Mouse (Mus musculus): ENCODE results near the gene Cntnap5a. TPM values are rescaled to one million over a fixed set of nuclear protein-coding genes. Genes with fewer than 3 reads are reported as not detected.
"Not testable (repeated sequence)": the region's sequence is repeated elsewhere in the genome, so short reads cannot be mapped to it uniquely, and the experiment has no call there.

The Cntnap5a gene
- polyA plus RNA-seq, 1 experiment from 2014 or later: 4.5 TPM

- H3K9me3 ChIP-seq (ENCODE audit: control insufficient read depth, low read length): no peaks in the 10 kb centered on the region
- H3K27me3 ChIP-seq (replicated peaks; ENCODE audit: control insufficient read depth, insufficient read depth, low read length): no peaks in the 10 kb centered on the region
- WGBS: 55% methylated on average over 1 of the region's 1 CpGs
- no peaks in the 10 kb centered on the region for H3K36me3 ChIP-seq (ENCODE audit: control insufficient read depth, insufficient read depth, low read length)
- no peak overlapping the region for H3K4me2 ChIP-seq (ENCODE audit: low read length)
- H3K4me1 ChIP-seq (ENCODE audit: control insufficient read depth, insufficient read depth, low read depth, low read length): no peaks in the 10 kb centered on the region
- H3K9ac ChIP-seq (ENCODE audit: low read depth, low read length): no peak overlapping the region
- H3K27ac ChIP-seq (ENCODE audit: low read depth, low read length): no peak overlapping the region
- no peak overlapping the region for H3K4me3 ChIP-seq (ENCODE audit: low read length)
- ATAC-seq: no peak
Measured at GRCm38 (mm10) chr1:116128450-116129246, 444.1 kb downstream of the Cntnap5a start.

GRCm38 (mm10) chr1:116132471-116132870 is 447.9 kb downstream of the Cntnap5a start:
- no peak overlapping the region for H3K4me3 ChIP-seq (ENCODE audit: low read length)
- no peaks in the 10 kb centered on the region for H3K9me3 ChIP-seq (ENCODE audit: control insufficient read depth, low read length)
- no peaks in the 10 kb centered on the region for H3K27me3 ChIP-seq (replicated peaks; ENCODE audit: control insufficient read depth, insufficient read depth, low read length)
- H3K36me3 ChIP-seq (ENCODE audit: control insufficient read depth, insufficient read depth, low read length): no peaks in the 10 kb centered on the region
- H3K27ac ChIP-seq (ENCODE audit: low read depth, low read length): no peak overlapping the region
- H3K4me2 ChIP-seq (ENCODE audit: low read length): no peak overlapping the region
- H3K4me1 ChIP-seq (ENCODE audit: control insufficient read depth, insufficient read depth, low read depth, low read length): no peaks in the 10 kb centered on the region
- H3K9ac ChIP-seq (ENCODE audit: low read depth, low read length): no peak overlapping the region
- ATAC-seq: no peak

GRCm38 (mm10) chr1:116149764-116150369 is 465.3 kb downstream of the Cntnap5a start:
- no peaks in the 10 kb centered on the region for H3K9me3 ChIP-seq (ENCODE audit: control insufficient read depth, low read length)
- H3K36me3 ChIP-seq (ENCODE audit: control insufficient read depth, insufficient read depth, low read length): no peaks in the 10 kb centered on the region
- no peak overlapping the region for H3K4me3 ChIP-seq (ENCODE audit: low read length)
- peak; percentile 58; the same call in 1 of the 2 replicates for ATAC-seq
- no peak overlapping the region for H3K4me2 ChIP-seq (ENCODE audit: low read length)
- no peaks in the 10 kb centered on the region for H3K27me3 ChIP-seq (replicated peaks; ENCODE audit: control insufficient read depth, insufficient read depth, low read length)
- no peaks in the 10 kb centered on the region for H3K4me1 ChIP-seq (ENCODE audit: control insufficient read depth, insufficient read depth, low read depth, low read length)
- H3K27ac ChIP-seq (ENCODE audit: low read depth, low read length): no peak overlapping the region
- H3K9ac ChIP-seq (ENCODE audit: low read depth, low read length): no peak overlapping the region

GRCm38 (mm10) chr1:116184471-116184870 is 499.9 kb downstream of the Cntnap5a start:
- no peaks in the 10 kb centered on the region for H3K36me3 ChIP-seq (ENCODE audit: control insufficient read depth, insufficient read depth, low read length)
- H3K27ac ChIP-seq (ENCODE audit: low read depth, low read length): no peak overlapping the region

GRCm38 (mm10) chr1:116188142-116188541 is 503.6 kb downstream of the Cntnap5a start:
- not testable (repeated sequence) for H3K4me2 ChIP-seq (ENCODE audit: low read length); H3K9me3 ChIP-seq (ENCODE audit: control insufficient read depth, low read length); H3K27me3 ChIP-seq (replicated peaks; ENCODE audit: control insufficient read depth, insufficient read depth, low read length); H3K4me3 ChIP-seq (ENCODE audit: low read length); H3K27ac ChIP-seq (ENCODE audit: low read depth, low read length); H3K9ac ChIP-seq (ENCODE audit: low read depth, low read length); ATAC-seq; H3K36me3 ChIP-seq (ENCODE audit: control insufficient read depth, insufficient read depth, low read length); H3K4me1 ChIP-seq (ENCODE audit: control insufficient read depth, insufficient read depth, low read depth, low read length)
- 28% methylated on average over 1 of the region's 1 CpGs for WGBS

More at GRCm38 (mm10) chr1:116184471-116184870, 499.9 kb downstream of the Cntnap5a start:
- H3K9ac ChIP-seq (ENCODE audit: low read depth, low read length): no peak overlapping the region
- no peak for ATAC-seq
- no peaks in the 10 kb centered on the region for H3K9me3 ChIP-seq (ENCODE audit: control insufficient read depth, low read length)
- no peaks in the 10 kb centered on the region for H3K4me1 ChIP-seq (ENCODE audit: control insufficient read depth, insufficient read depth, low read depth, low read length)
- no peak overlapping the region for H3K4me3 ChIP-seq (ENCODE audit: low read length)
- 85% methylated on average over 2 of the region's 2 CpGs for WGBS
- H3K27me3 ChIP-seq (replicated peaks; ENCODE audit: control insufficient read depth, insufficient read depth, low read length): no peaks in the 10 kb centered on the region
- no peak overlapping the region for H3K4me2 ChIP-seq (ENCODE audit: low read length)

- H3K4me1 ChIP-seq (ENCODE audit: control insufficient read depth, insufficient read depth, low read depth, low read length): no peaks in the 10 kb centered on the region
- H3K4me3 ChIP-seq (ENCODE audit: low read length): no peak overlapping the region
- no peaks in the 10 kb centered on the region for H3K27me3 ChIP-seq (replicated peaks; ENCODE audit: control insufficient read depth, insufficient read depth, low read length)
- H3K9me3 ChIP-seq (ENCODE audit: control insufficient read depth, low read length): no peaks in the 10 kb centered on the region
- H3K9ac ChIP-seq (ENCODE audit: low read depth, low read length): no peak overlapping the region
- H3K36me3 ChIP-seq (ENCODE audit: control insufficient read depth, insufficient read depth, low read length): no peaks in the 10 kb centered on the region
- WGBS: 96% methylated on average over 2 of the region's 2 CpGs
- no peak for ATAC-seq
- no peak overlapping the region for H3K27ac ChIP-seq (ENCODE audit: low read depth, low read length)
- no peak overlapping the region for H3K4me2 ChIP-seq (ENCODE audit: low read length)
Measured at GRCm38 (mm10) chr1:116192299-116192698, 507.7 kb downstream of the Cntnap5a start.

- H3K4me1 ChIP-seq (ENCODE audit: control insufficient read depth, insufficient read depth, low read depth, low read length): no peaks in the 10 kb centered on the region
- no peak overlapping the region for H3K27ac ChIP-seq (ENCODE audit: low read depth, low read length)
- no peak overlapping the region for H3K9ac ChIP-seq (ENCODE audit: low read depth, low read length)
- no peak overlapping the region for H3K4me3 ChIP-seq (ENCODE audit: low read length)
- no peaks in the 10 kb centered on the region for H3K27me3 ChIP-seq (replicated peaks; ENCODE audit: control insufficient read depth, insufficient read depth, low read length)
- no peak overlapping the region for H3K4me2 ChIP-seq (ENCODE audit: low read length)
- ATAC-seq: 0 out of 2 replicates have a peak, but pooled peaks have one; percentile 45
- H3K36me3 ChIP-seq (ENCODE audit: control insufficient read depth, insufficient read depth, low read length): no peaks in the 10 kb centered on the region
- no peaks in the 10 kb centered on the region for H3K9me3 ChIP-seq (ENCODE audit: control insufficient read depth, low read length)
Measured at GRCm38 (mm10) chr1:116216883-116217282, 532.3 kb downstream of the Cntnap5a start.

- H3K4me3 ChIP-seq (ENCODE audit: low read length): no peak overlapping the region
- no peaks in the 10 kb centered on the region for H3K9me3 ChIP-seq (ENCODE audit: control insufficient read depth, low read length)
- no peaks in the 10 kb centered on the region for H3K27me3 ChIP-seq (replicated peaks; ENCODE audit: control insufficient read depth, insufficient read depth, low read length)
- H3K36me3 ChIP-seq (ENCODE audit: control insufficient read depth, insufficient read depth, low read length): no peaks in the 10 kb centered on the region
- H3K4me1 ChIP-seq (ENCODE audit: control insufficient read depth, insufficient read depth, low read depth, low read length): no peaks in the 10 kb centered on the region
- no peak overlapping the region for H3K27ac ChIP-seq (ENCODE audit: low read depth, low read length)
- ATAC-seq: no peak
- H3K4me2 ChIP-seq (ENCODE audit: low read length): no peak overlapping the region
- no peak overlapping the region for H3K9ac ChIP-seq (ENCODE audit: low read depth, low read length)
Measured at GRCm38 (mm10) chr1:116240538-116240937, 556.0 kb downstream of the Cntnap5a start.

- no peak for ATAC-seq
- Histone ChIP-seq H3K9ac (ENCODE audit: low read depth, low read length) (no peak overlapping the region), H3K9me3 (ENCODE audit: control insufficient read depth, low read length) (no peaks in the 10 kb centered on the region), H3K4me2 (ENCODE audit: low read length) (no peak overlapping the region), H3K4me1 (ENCODE audit: control insufficient read depth, insufficient read depth, low read depth, low read length) (no peaks in the 10 kb centered on the region), H3K4me3 (ENCODE audit: low read length) (no peak overlapping the region), H3K36me3 (ENCODE audit: control insufficient read depth, insufficient read depth, low read length) (no peaks in the 10 kb centered on the region), H3K27ac (ENCODE audit: low read depth, low read length) (no peak overlapping the region), H3K27me3 (replicated peaks; ENCODE audit: control insufficient read depth, insufficient read depth, low read length) (no peaks in the 10 kb centered on the region)
- 89% methylated on average over 2 of the region's 2 CpGs for WGBS
Measured at GRCm38 (mm10) chr1:116243856-116244255, 559.3 kb downstream of the Cntnap5a start.
